Mouse (Mus musculus): ENCODE measurements around the gene Pcsk5.

Gene Pcsk5

GRCm38 (mm10) chr19:17467556-17468211 lies 369.7 kb downstream of the Pcsk5 start:
- DNase-seq: no peak

- DNase-seq: peak; percentile 83
These were observed 385.4 kb downstream of the Pcsk5 start for GRCm38 (mm10) chr19:17452001-17452400.

- DNase-seq: peak; percentile 51
These were observed 393.9 kb downstream of the Pcsk5 start for GRCm38 (mm10) chr19:17443581-17443980.

- peak; percentile 15 for DNase-seq
These were observed 397.8 kb downstream of the Pcsk5 start for GRCm38 (mm10) chr19:17439476-17440189.

GRCm38 (mm10) chr19:17436651-17437050 lies 400.8 kb downstream of the Pcsk5 start:
- DNase-seq: no peak

GRCm38 (mm10) chr19:17428561-17428914 lies 408.9 kb downstream of the Pcsk5 start:
- peak; percentile 14 for DNase-seq

- DNase-seq: peak; percentile 64
These were observed 409.4 kb downstream of the Pcsk5 start for GRCm38 (mm10) chr19:17427824-17428560.

GRCm38 (mm10) chr19:17423306-17423705 lies 414.1 kb downstream of the Pcsk5 start:
- peak; percentile 70 for DNase-seq

- no peak for DNase-seq
These were observed 419.6 kb downstream of the Pcsk5 start for GRCm38 (mm10) chr19:17417855-17418254.

GRCm38 (mm10) chr19:17412915-17413459 lies 424.4 kb downstream of the Pcsk5 start:
- DNase-seq: peak; percentile 25

GRCm38 (mm10) chr19:17410465-17411065 lies 426.9 kb downstream of the Pcsk5 start:
- peak; percentile 50 for DNase-seq

GRCm38 (mm10) chr19:17409351-17409750 lies 428.1 kb downstream of the Pcsk5 start:
- peak; percentile 25 for DNase-seq

- DNase-seq: peak; percentile 59
These were observed 428.8 kb downstream of the Pcsk5 start for GRCm38 (mm10) chr19:17408591-17408990.

GRCm38 (mm10) chr19:17406823-17407222 lies 430.6 kb downstream of the Pcsk5 start:
- DNase-seq: peak; percentile 61

- peak; percentile 70 for DNase-seq
These were observed 434.3 kb downstream of the Pcsk5 start for GRCm38 (mm10) chr19:17403175-17403574.

- peak; percentile 84 for DNase-seq
These were observed 436.9 kb downstream of the Pcsk5 start for GRCm38 (mm10) chr19:17400571-17400970.

- peak; percentile 85 for DNase-seq
These were observed 437.5 kb downstream of the Pcsk5 start for GRCm38 (mm10) chr19:17399965-17400364.

GRCm38 (mm10) chr19:17397922-17398321 lies 439.5 kb downstream of the Pcsk5 start:
- DNase-seq: peak; percentile 87

- peak; percentile 93 for DNase-seq
These were observed 440.6 kb downstream of the Pcsk5 start for GRCm38 (mm10) chr19:17396802-17397201.

GRCm38 (mm10) chr19:17393841-17394591 lies 443.4 kb downstream of the Pcsk5 start, which contains the start of gene Rfk:
Rfk (plus strand) TSS chr19:17394043.
- peak; percentile 99 for DNase-seq

- peak; percentile 69 for DNase-seq
These were observed 444.6 kb downstream of the Pcsk5 start for GRCm38 (mm10) chr19:17392866-17393265.

GRCm38 (mm10) chr19:17388404-17388803 lies 449.0 kb downstream of the Pcsk5 start:
- no peak for DNase-seq

All from heart, adult 11 months (tissue).